Comparison of ENCODE assay signal across 26 mouse cellular contexts in the genomic region with DNA sequence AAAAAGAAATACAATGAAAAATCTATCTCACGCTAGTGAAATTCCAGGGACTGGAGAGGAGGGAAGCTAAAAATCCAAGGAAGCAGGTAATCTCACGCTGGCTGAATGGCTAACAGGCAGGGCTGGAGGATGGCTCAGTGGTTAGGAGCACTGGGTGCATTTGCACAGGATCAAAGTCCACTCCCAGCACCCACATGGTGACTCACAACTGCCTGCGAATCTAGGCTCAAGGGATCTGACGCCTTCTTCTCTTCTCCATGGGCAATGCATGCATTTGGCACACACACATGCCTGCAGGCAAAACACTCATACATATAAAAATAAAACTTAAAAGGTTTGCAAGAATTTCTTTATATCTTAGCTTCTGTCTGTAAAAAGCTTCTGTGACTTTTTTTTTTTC. TPM values are rescaled to one million over a fixed set of nuclear protein-coding genes. Genes with fewer than 3 reads are reported as not detected.
A peak's percentile ranks its signal among the peaks of the same experiment; 100 is the strongest.
DNase-seq lines count a peak whose midpoint lies in the region; ATAC-seq and TF ChIP-seq lines count a peak whose summit lies in the region.
"Had no signal": no experiment of that assay in that cellular context is flagged by ENCODE, and none has a peak within 500 bp of the region (broad histone marks: within the 10 kb centered on the region; RNA-seq: fewer than 3 reads in every experiment).

No protein-coding gene starts in this region.

- intact Hi-C loops in left cerebral cortex, adult 2 months (cut with DNase I) = no loop called here

- H3K27ac ChIP-seq in left cerebral cortex, adult 2 months = no peak overlapping the region
- H3K27ac ChIP-seq: embryonic facial prominence, embryonic 13.5 days; forebrain, embryonic 12.5 days; heart, embryonic 10.5 days; hindbrain, embryonic 13.5 days; hindbrain, postnatal 0 days had no signal

- no peak overlapping the region for H3K4me3 ChIP-seq in left cerebral cortex, adult 2 months
- H3K4me3 ChIP-seq: embryonic facial prominence, embryonic 13.5 days; forebrain, embryonic 12.5 days; heart, embryonic 10.5 days; hindbrain, embryonic 13.5 days had no signal

- TF ChIP-seq CTCF in left cerebral cortex, adult 2 months (IDR thresholded peaks at IDR 0.05) = no peak

- peak; percentile 46 to 60 for DNase-seq in left cerebral cortex, adult 18-20 months (ENCODE audit: low spot score in 2 of 2)
- DNase-seq in left cerebral cortex, adult 2 months (ENCODE audit: extremely low spot score in 1 of 2, low spot score in 2 of 2) = no peak
- DNase-seq in right cerebral cortex, postnatal 25 days = peak; percentile 34
- no peak for DNase-seq in right cerebral cortex, postnatal 10 days (ENCODE audit: low spot score in 2 of 2)
- DNase-seq in brain, adult 2 months (ENCODE audit: low read depth, low spot score) = peak; percentile 84
- no peak for DNase-seq in kidney, postnatal 4 days
- DNase-seq: adrenal gland, postnatal 14 days; cerebellum, adult 18-20 months; cerebellum, adult 9-11 months; cerebellum, postnatal 36 days; gastrocnemius, postnatal 10 days; heart, adult 18-20 months; heart, postnatal 10 days had no signal

- ATAC-seq in megakaryocyte-erythroid progenitor cell, adult 5-6 weeks (replicated peaks; ENCODE audit: low FRiP score, low TSS enrichment, poor library complexity, severe bottlenecking) = no peak
- ATAC-seq: activated CD4-positive, CD25-positive, alpha-beta regulatory T cell, adult 4 months; forebrain, embryonic 16.5 days; hindbrain, postnatal 0 days; Patski had no signal

RNA-seq across cellular contexts. Expression of a gene that starts 4.4 kb away (rescaled TPM):
- total RNA-seq in left cerebral cortex, adult 18-20 months (2021) = under 1 TPM; 0.44 to 0.84 TPM
- total RNA-seq in left cerebral cortex, adult 2 months (2021) = 1 to 10 TPM; 1.3 TPM
- total RNA-seq in megakaryocyte-erythroid progenitor cell, adult 5-6 weeks (2014; fragmentation: Nextera tagmentation) = not detected in 2 replicates
- total RNA-seq in megakaryocyte-erythroid progenitor cell, adult 5-6 weeks (2017) = not detected in 2 replicates
- total RNA-seq: adrenal gland, adult 18-20 months; adrenal gland, postnatal 14 days; gastrocnemius, postnatal 10 days; gastrocnemius, postnatal 4 days; heart, adult 18-20 months; heart, postnatal 10 days; hematopoietic stem cell, adult 5-6 weeks; hindbrain, postnatal 0 days had no signal

RNA-seq across cellular contexts. Expression of a gene that starts 14.5 kb away (rescaled TPM):
- 1 to 10 TPM in 1 of 2 experiments, under 1 TPM in 1; 1.00 to 1.7 TPM for total RNA-seq in left cerebral cortex, adult 18-20 months (2021)
- 1 to 10 TPM in 1 of 2 experiments, under 1 TPM in 1; 0.87 to 1.5 TPM for total RNA-seq in left cerebral cortex, adult 2 months (2021)
- total RNA-seq in megakaryocyte-erythroid progenitor cell, adult 5-6 weeks (2014; fragmentation: Nextera tagmentation) = not detected in 2 replicates
- not detected in 2 replicates for total RNA-seq in megakaryocyte-erythroid progenitor cell, adult 5-6 weeks (2017)
- total RNA-seq: hematopoietic stem cell, adult 5-6 weeks; hindbrain, postnatal 0 days had no signal

RNA-seq across cellular contexts. Expression of a gene that starts 20.5 kb away (rescaled TPM):
- 10 to 100 TPM; 14.2 to 16.2 TPM for total RNA-seq in left cerebral cortex, adult 18-20 months (2021)
- 10 to 100 TPM; 14.5 to 17.1 TPM for total RNA-seq in left cerebral cortex, adult 2 months (2021)
- 9.3 and 24.6 TPM in 2 replicates for total RNA-seq in megakaryocyte-erythroid progenitor cell, adult 5-6 weeks (2014; fragmentation: Nextera tagmentation)
- total RNA-seq in megakaryocyte-erythroid progenitor cell, adult 5-6 weeks (2017) = 11.6 and 13.3 TPM in 2 replicates

RNA-seq across cellular contexts. Expression of a gene that starts 20.8 kb away (rescaled TPM):
- 10 to 100 TPM; 10.1 to 13.7 TPM for total RNA-seq in left cerebral cortex, adult 18-20 months (2021)
- 10 to 100 TPM; 10.7 to 11.4 TPM for total RNA-seq in left cerebral cortex, adult 2 months (2021)
- total RNA-seq in megakaryocyte-erythroid progenitor cell, adult 5-6 weeks (2014; fragmentation: Nextera tagmentation) = 18.8 and 27.5 TPM in 2 replicates
- total RNA-seq in megakaryocyte-erythroid progenitor cell, adult 5-6 weeks (2017) = 4.7 and 8.1 TPM in 2 replicates

RNA-seq across cellular contexts. Expression of a gene that starts 29.8 kb away (rescaled TPM):
- total RNA-seq in left cerebral cortex, adult 18-20 months (2021) = not detected
- total RNA-seq in left cerebral cortex, adult 2 months (2021) = not detected
- total RNA-seq in megakaryocyte-erythroid progenitor cell, adult 5-6 weeks (2014; fragmentation: Nextera tagmentation) = not detected in 2 replicates
- total RNA-seq in megakaryocyte-erythroid progenitor cell, adult 5-6 weeks (2017) = not detected in 2 replicates
- total RNA-seq: adrenal gland, adult 18-20 months; adrenal gland, postnatal 14 days; gastrocnemius, postnatal 10 days; gastrocnemius, postnatal 4 days; heart, adult 18-20 months; heart, postnatal 10 days; hematopoietic stem cell, adult 5-6 weeks; hindbrain, postnatal 0 days; MEL had no signal

Comparison
In these comparisons a context has a peak if more than half of its experiments do, and no peak if none do; other contexts are left out.
1. DNase-seq: peak in left cerebral cortex, adult 18-20 months (2 of 2), right cerebral cortex, postnatal 25 days (single experiment) and brain, adult 2 months (single experiment); none in left cerebral cortex, adult 2 months (0 of 2), right cerebral cortex, postnatal 10 days (0 of 2) and kidney, postnatal 4 days (0 of 2).